Mouse (Mus musculus) liver, embryonic 13.5 days (tissue): Measurements from ENCODE around the gene Obscn. TPM values are rescaled to one million over a fixed set of nuclear protein-coding genes. Genes with fewer than 3 reads are reported as not detected.

Experiments
- ATAC-seq: fragments of 200-750 bp; cut with Nextera tagmentation; 2 replicates; pipeline ENCODE4 v1.8.0; 2017; ENCODE audit warnings: low read depth, mild to moderate bottlenecking, moderate number of reproducible peaks, moderate library complexity
- DNase-seq: peaks from one replicate; pipeline ENCODE4 v3.0.0; 2022
- H3K27ac ChIP-seq: fragments of 300-500 bp; sonication (generic); 2 replicates; pipeline ENCODE4 v1.5.1; 2015; ENCODE audit warnings: moderate library complexity, mild to moderate bottlenecking, inconsistent platforms
- H3K27me3 ChIP-seq: fragments of 300-500 bp; sonication (generic); 2 replicates; pipeline ENCODE4 v1.6.1; 2015; ENCODE audit warnings: mild to moderate bottlenecking, inconsistent platforms
- H3K36me3 ChIP-seq: fragments of 300-500 bp; sonication (generic); 2 replicates; pipeline ENCODE4 v1.6.1; 2015; ENCODE audit warnings: mild to moderate bottlenecking, inconsistent platforms
- H3K4me1 ChIP-seq: fragments of 300-500 bp; sonication (generic); replicated peaks from 2 replicates; pipeline ENCODE4 v1.6.1; 2015; ENCODE audit warnings: inconsistent platforms
- H3K4me2 ChIP-seq: fragments of 300-500 bp; sonication (generic); 2 replicates; pipeline ENCODE4 v1.6.1; 2015; ENCODE audit warnings: inconsistent platforms, mild to moderate bottlenecking, moderate library complexity
- H3K4me3 ChIP-seq: fragments of 300-500 bp; sonication (generic); replicated peaks from 2 replicates; pipeline ENCODE4 v1.5.1; 2015; ENCODE audit warnings: mild to moderate bottlenecking, inconsistent platforms
- H3K9ac ChIP-seq: fragments of 300-500 bp; sonication (generic); 2 replicates; pipeline ENCODE4 v1.6.1; 2015; ENCODE audit warnings: mild to moderate bottlenecking, inconsistent platforms
- H3K9me3 ChIP-seq: fragments of 300-500 bp; sonication (generic); replicated peaks from 2 replicates; pipeline ENCODE4 v1.6.1; 2016; ENCODE audit warnings: inconsistent platforms
- WGBS: fragments of 180-500 bp; shearing (Covaris S2); methylation state at CpG from one replicate; pipeline ENCODE4 v1.1.7; 2015; ENCODE audit not compliant: insufficient replicate concordance; 5-methylcytosine and 5-hydroxymethylcytosine counted together
- polyA plus RNA-seq: library from polyadenylated mRNA; unstranded; fragments of >200 nt; fragmentation: Nextera tagmentation; extraction: Ambion mirVana; gene quantifications from 2 replicates; pipeline ENCODE4 v1.2.1, GENCODE M21; 2015

Obscn gene
- polyA plus RNA-seq, 1 experiment from 2014 or later, result 0.23 TPM

DNA sequence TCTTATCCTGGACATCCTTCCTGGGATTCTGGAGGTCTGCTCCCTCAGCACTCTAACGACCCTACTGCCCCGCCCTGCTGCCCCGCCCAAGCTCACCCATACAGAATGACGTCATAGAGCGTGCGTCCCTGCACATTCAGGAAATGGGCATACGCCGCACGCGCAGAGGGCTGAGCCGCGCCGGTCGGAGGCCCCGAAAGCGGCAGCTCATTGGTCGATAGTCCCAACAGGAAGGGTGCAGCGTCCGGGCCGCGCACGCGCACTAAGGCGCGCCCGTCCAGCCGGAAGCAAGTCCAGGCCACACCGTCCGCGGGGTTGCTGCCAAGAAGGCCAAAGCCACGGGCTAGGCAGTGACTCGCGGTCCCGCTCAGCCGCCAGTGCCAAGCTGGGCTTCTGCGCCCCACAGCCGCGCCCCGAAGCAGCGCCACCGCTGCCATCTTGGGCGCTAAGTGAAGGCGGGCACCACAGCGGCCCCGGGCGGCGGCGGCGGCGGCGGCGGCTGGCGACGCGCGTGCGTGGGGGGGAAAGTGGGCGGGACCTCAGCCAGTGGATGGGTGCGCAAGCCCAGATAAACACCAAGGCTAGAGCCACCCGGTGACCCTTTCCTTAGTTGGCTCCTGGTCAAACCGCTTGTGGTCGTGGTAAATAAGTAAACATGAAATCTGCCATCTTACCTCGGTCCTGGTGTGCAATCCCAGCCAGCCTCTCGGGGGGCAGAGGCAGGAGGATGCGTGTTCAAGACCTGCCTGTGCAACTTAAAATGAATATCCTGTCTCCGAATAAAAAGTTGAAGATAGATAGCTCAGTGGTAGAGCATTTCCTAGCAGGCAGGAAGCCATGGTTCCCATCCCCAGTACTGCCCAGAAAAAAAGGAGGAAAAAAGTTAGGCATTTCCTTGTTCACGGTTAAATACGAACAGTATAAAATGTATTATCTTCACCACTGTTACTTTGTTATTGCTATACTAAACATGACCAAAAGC is 27.3 kb upstream of the Obscn start, which contains the start of gene Iba57:
Gene Iba57, minus strand, starts transcription at position 485 of the 982 bp plus-strand sequence.
- H3K4me2 ChIP-seq, result peak within 1 kb of the TSS; percentile 94
- no peaks in the 10 kb centered on the region for H3K27me3 ChIP-seq
- peaks cover 34% of the 10 kb centered on the region for H3K36me3 ChIP-seq
- ATAC-seq (peak; percentile 90), DNase-seq (peak; percentile 98)
- H3K4me1 ChIP-seq, result peaks cover 66% of the 10 kb centered on the region
- peak within 1 kb of the TSS; percentile 79 for H3K4me3 ChIP-seq
- peak within 1 kb of the TSS; percentile 92 for H3K9ac ChIP-seq
- WGBS, result under 1% methylated on average over 68 of the region's 68 CpGs
- H3K27ac ChIP-seq, result peak within 1 kb of the TSS; percentile 100
- H3K9me3 ChIP-seq, result no peaks in the 10 kb centered on the region

DNA sequence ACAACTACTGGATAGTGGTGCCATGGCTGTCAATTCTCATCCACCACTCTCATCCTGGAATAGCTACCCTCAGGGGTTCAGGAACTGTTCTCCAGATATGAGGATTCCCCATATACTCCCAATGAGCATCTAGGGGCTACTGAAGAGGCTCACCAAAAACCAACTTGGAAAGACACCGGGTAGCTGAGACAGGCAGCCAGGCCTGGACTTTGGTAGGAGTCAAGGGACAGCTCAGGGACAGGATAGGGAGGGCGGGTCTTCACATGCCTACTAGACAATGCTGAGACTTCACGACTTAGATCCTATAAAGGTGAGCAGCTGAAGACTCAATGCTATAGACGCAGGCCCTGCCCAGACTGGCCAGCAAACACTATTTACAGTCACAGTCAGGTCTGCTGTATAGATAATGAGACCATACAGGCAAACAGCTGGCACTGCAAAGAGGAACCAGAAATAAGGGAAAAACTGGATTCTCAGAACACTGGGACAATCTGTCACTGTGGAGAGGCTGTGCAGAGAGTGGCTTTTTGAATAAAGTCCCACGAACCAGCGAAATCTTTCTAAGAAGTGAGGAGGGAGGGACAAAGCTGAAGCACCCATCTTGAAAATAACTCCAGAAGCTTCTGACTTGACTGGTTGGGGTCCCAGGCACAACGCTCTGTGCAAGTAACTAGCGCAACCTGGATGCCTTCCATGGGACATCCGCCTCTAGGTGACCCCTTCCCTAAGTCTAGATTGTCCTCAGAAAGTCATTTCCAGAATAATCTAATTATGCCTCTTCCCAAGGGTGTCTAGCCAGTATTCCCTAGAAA is 26.4 kb upstream of the Obscn start:
- Histone ChIP-seq H3K4me3 (peak overlapping the region; percentile 79), H3K4me2 (peak overlapping the region; percentile 94), H3K36me3 (peaks cover 43% of the 10 kb centered on the region), H3K9me3 (no peaks in the 10 kb centered on the region), H3K27ac (peak overlapping the region; percentile 100), H3K27me3 (no peaks in the 10 kb centered on the region), H3K4me1 (peaks cover 60% of the 10 kb centered on the region), H3K9ac (peak overlapping the region; percentile 81)
- 0 out of 2 replicates have a peak, but pooled peaks have one; percentile 0 for ATAC-seq
- WGBS, result 45% methylated on average over 9 of the region's 9 CpGs
- no peak for DNase-seq

DNA sequence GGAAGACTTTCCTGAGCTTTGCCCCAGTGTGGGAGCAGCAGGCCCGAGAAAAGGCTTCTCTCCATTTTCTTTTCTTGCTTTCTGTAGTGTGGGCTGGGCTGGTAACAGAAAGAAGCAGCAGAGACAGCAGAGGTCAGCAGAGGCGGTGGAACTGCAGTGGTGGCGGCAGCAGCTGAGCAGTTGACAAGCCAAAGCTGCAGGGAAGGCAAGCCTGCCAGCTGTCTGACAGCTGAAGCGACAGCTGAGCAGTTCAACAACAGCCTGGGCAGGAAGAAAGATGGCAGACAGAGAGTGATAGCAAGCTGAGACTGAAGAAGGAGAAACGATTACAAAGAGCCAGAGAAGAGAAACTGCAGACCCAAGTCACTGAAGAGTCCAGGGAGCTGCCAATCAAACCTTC is 25.2 kb upstream of the Obscn start:
- ATAC-seq, result no peak
- peak overlapping the region; percentile 94 for H3K4me2 ChIP-seq
- WGBS, result 81% methylated on average over 5 of the region's 5 CpGs
- H3K36me3 ChIP-seq, result peaks cover 55% of the 10 kb centered on the region
- H3K27me3 ChIP-seq, result no peaks in the 10 kb centered on the region
- no peak for DNase-seq
- H3K9me3 ChIP-seq, result no peaks in the 10 kb centered on the region
- peak overlapping the region; percentile 100 for H3K27ac ChIP-seq
- H3K4me1 ChIP-seq, result peaks cover 51% of the 10 kb centered on the region
- H3K4me3 ChIP-seq, result peak overlapping the region; percentile 79; the same call in 1 of the 2 replicates
- H3K9ac ChIP-seq, result peak overlapping the region; percentile 81; the same call in 1 of the 2 replicates

DNA sequence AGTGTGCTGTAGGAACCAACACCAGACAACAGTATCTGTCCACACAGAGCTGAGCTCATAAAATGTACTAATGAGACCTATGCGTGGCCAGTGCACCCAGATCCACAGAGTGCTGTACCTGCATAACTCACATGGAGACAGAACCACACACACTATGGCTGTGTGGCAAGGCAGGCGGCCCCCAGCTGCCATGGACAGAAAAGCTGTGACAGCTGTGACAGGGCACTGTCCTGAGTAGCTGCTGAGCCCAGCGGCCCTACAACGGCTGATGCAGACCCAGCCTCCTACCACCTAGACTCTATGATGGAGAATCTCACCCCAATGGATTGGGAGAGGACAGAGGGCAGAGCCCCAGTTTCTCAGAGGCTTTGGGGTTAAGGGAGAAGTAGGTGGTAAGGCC is 23.4 kb upstream of the Obscn start:
- H3K27me3 ChIP-seq, result no peaks in the 10 kb centered on the region
- DNase-seq, result no peak
- no peak overlapping the region for H3K9ac ChIP-seq
- H3K4me1 ChIP-seq, result peaks cover 40% of the 10 kb centered on the region
- no peaks in the 10 kb centered on the region for H3K9me3 ChIP-seq
- H3K36me3 ChIP-seq, result peaks cover 67% of the 10 kb centered on the region
- H3K4me3 ChIP-seq, result no peak overlapping the region
- no peak overlapping the region; the same call in 1 of the 2 replicates for H3K27ac ChIP-seq
- no peak for ATAC-seq
- WGBS, result 93% methylated on average over 4 of the region's 4 CpGs
- H3K4me2 ChIP-seq, result no peak overlapping the region

DNA sequence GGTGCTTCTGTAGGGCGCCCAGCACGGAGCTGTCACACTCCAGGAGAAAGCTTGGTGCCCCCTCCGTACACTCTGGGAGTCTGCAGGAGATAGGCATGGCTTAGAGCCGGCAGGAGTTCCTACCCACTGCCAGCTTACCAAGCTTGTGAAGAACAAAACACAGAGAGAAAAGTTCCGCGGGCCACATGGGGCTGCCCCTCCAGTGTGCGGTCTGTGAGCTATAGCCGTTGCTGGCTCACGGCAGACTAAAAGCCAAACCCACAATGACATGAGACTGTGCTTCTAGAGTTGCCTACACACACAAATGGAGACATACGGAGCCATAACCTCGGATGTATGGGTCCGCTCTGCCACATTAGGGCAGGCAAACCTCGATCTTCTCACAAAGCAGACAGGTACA is 22.9 kb upstream of the Obscn start:
- WGBS, result 91% methylated on average over 13 of the region's 13 CpGs
- ATAC-seq, result no peak
- Histone ChIP-seq H3K27ac (no peak overlapping the region; the same call in 1 of the 2 replicates), H3K36me3 (peaks cover 67% of the 10 kb centered on the region), H3K27me3 (no peaks in the 10 kb centered on the region), H3K9me3 (no peaks in the 10 kb centered on the region), H3K4me3 (no peak overlapping the region), H3K4me2 (no peak overlapping the region), H3K4me1 (peaks cover 37% of the 10 kb centered on the region), H3K9ac (no peak overlapping the region)
- DNase-seq, result no peak

DNA sequence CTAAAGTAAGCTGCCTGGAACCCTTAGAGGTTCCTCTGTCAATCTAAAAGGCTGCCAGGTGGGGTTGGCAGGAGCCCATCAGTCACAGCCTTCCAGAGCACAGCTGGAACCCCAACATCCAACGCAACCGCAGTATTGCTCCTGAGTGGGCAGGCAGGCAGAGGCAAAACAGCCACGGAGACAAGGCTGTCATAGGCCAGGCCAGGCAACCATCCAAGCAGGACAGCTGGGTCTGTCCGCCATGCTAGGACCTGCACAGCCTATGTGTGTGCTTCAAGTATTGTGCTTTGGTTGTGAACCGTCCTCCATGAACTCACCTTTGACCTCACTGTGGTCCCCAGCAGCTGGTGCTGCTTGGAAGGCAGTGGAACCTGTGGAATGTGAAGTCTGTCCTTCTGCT is 19.7 kb upstream of the Obscn start:
- 93% methylated on average over 5 of the region's 5 CpGs for WGBS

DNA sequence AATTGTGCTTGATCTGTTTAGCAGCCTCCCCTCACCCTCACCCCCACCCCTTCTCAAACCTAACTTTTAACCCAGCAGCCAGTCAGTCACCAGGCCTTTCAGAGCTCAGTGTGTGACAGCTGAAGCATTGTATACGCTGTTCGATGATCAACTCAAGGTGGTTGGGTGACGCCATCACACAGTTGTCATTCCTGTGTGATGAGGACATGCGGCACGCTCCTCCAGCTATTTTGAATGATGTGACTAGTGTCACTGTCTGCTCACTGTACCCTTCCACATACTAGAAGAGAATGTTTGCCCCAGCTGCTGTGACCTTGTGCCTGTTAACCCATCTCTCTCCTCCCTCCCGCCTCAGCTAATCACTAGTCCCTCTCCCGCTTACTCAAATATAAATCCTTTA is 18.0 kb upstream of the Obscn start:
- peaks cover 8% of the 10 kb centered on the region for H3K4me1 ChIP-seq
- no peak for ATAC-seq
- no peaks in the 10 kb centered on the region for H3K9me3 ChIP-seq
- H3K4me3 ChIP-seq, result no peak overlapping the region
- no peak overlapping the region for H3K4me2 ChIP-seq
- no peaks in the 10 kb centered on the region for H3K27me3 ChIP-seq
- no peak overlapping the region for H3K9ac ChIP-seq
- no peak for DNase-seq
- H3K27ac ChIP-seq, result no peak overlapping the region
- WGBS, result 85% methylated on average over 7 of the region's 7 CpGs
- H3K36me3 ChIP-seq, result peaks cover 41% of the 10 kb centered on the region

More for the DNA sequence above, 19.7 kb upstream of the Obscn start:
- Histone ChIP-seq H3K4me2 (no peak overlapping the region), H3K9ac (no peak overlapping the region), H3K36me3 (peaks cover 57% of the 10 kb centered on the region), H3K9me3 (no peaks in the 10 kb centered on the region), H3K27me3 (no peaks in the 10 kb centered on the region), H3K4me1 (peaks cover 13% of the 10 kb centered on the region), H3K27ac (no peak overlapping the region; the same call in 1 of the 2 replicates), H3K4me3 (no peak overlapping the region)
- DNase-seq, result no peak
- ATAC-seq, result no peak

DNA sequence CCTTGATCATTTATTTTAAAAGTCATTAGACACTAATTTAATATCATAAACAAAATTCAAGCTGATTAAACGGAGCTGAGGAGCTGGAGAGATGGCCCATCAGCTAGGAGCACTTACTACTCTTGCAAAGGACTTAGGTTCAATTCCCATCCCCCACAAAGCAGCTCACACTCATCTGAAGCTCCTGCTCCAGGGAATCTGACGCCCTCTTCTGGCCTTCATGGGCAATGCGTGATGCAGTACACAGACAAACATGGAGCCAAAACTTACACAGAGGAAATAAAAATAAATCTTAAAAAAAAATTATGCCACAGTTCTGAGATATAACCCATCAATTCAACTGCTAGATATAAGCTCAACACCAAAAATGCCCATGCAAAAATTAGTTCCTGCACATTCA is 15.5 kb upstream of the Obscn start:
- ATAC-seq, result no peak
- Histone ChIP-seq H3K27me3 (no peaks in the 10 kb centered on the region), H3K4me2 (no peak overlapping the region), H3K9me3 (no peaks in the 10 kb centered on the region), H3K4me3 (no peak overlapping the region), H3K4me1 (peaks cover 8% of the 10 kb centered on the region), H3K36me3 (peaks cover 16% of the 10 kb centered on the region), H3K27ac (no peak overlapping the region), H3K9ac (no peak overlapping the region)
- no peak for DNase-seq
- WGBS, result 28% methylated on average over 3 of the region's 3 CpGs

DNA sequence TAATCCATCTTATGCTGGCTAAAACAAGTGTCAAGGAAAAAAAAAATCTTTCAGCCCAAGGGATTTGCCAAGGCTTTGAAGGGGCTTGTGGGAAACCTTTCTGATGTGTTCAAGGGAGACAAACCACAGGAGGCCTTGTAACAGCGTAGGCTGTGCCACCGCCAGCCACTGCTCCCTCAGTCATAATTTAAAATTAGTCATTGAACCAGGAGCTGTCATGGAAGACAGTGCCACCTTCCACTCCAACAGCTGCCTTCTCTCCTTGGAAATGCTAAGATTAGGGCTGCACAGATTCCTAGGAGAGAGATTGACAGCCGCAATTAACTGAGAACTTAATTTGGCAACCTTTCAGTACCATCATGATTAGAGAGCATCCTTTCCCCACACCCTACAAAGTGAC is 13.1 kb upstream of the Obscn start:
- H3K9ac ChIP-seq, result no peak overlapping the region
- no peaks in the 10 kb centered on the region for H3K36me3 ChIP-seq
- no peak for ATAC-seq
- H3K4me1 ChIP-seq, result no peaks in the 10 kb centered on the region
- 0 out of 2 replicates have a peak, but pooled peaks cover 2% of the 10 kb centered on the region for H3K27me3 ChIP-seq
- no peaks in the 10 kb centered on the region for H3K9me3 ChIP-seq
- no peak overlapping the region for H3K27ac ChIP-seq
- H3K4me3 ChIP-seq, result no peak overlapping the region
- H3K4me2 ChIP-seq, result no peak overlapping the region
- DNase-seq, result no peak
- 54% methylated on average over 3 of the region's 3 CpGs for WGBS

DNA sequence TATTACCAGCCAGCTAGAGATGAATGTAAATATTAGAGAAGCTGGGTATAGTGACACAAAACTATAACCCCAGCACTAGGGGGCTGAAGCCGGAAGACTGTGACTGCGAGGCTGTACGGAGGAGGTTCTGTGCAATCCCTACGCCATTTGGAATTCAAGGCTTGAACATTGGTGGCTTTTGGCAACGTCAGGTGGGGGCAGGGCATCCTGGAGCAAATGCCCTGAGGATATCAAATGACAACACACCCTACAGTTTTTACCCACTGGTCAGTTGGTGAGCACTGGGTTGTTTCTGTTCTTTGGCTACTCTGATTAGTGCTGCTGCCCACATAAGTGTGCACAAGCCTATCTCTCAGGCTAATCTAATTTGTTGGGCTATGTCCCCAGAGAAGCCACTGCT is 6.8 kb upstream of the Obscn start:
- WGBS, result 69% methylated on average over 5 of the region's 5 CpGs
- Histone ChIP-seq H3K36me3 (no peaks in the 10 kb centered on the region), H3K9me3 (no peaks in the 10 kb centered on the region), H3K4me2 (no peak overlapping the region), H3K4me1 (peaks cover 5% of the 10 kb centered on the region; the same call in 1 of the 2 replicates), H3K27ac (no peak overlapping the region), H3K4me3 (no peak overlapping the region), H3K9ac (no peak overlapping the region), H3K27me3 (peaks cover 13% of the 10 kb centered on the region)
- DNase-seq (no peak), ATAC-seq (no peak)
